Mouse (Mus musculus): ENCODE data around the gene Tnpo1. TPM values are rescaled to one million over a fixed set of nuclear protein-coding genes. Genes with fewer than 3 reads are reported as not detected.

The Tnpo1 gene
- polyA plus RNA-seq, 1 experiment from 2014 or later, result 20.3 TPM

DNA sequence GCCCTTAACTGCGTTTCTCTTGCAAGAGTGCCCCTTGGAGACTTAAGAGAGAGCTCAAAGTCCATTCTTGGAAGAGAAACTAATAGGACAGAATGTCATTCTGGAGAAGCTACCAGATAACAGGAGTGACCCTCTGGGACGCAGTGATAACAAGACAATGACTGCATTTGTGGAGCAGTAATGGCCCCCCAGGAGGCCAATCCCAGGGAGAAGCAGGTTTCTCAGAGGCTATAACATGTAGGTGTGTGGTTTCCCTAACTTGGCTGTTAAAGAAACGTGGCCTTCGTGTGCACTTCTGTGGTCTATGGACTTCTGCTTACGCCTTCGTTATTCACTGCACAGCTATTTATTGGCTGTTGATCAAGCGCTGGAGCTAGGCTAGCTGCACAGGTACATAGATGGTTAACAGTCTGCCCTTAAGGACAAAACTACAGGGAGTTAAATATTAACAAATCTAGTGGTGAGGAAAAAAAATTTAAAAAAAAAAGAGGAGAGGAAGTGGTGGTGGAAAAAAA, 15.7 kb upstream of the Tnpo1 start:
- ATAC-seq, result no peak
- 60% methylated on average over 7 of the region's 7 CpGs for WGBS
- Histone ChIP-seq H3K27me3 (replicated peaks; ENCODE audit: insufficient read depth, low read length) (no peaks in the 10 kb centered on the region), H3K27ac (ENCODE audit: low read length) (no peak overlapping the region), H3K4me2 (replicated peaks; ENCODE audit: low read depth, low read length) (no peak overlapping the region), H3K4me1 (ENCODE audit: insufficient read depth, low read depth, low read length) (no peaks in the 10 kb centered on the region), H3K9ac (replicated peaks; ENCODE audit: low read depth) (no peak overlapping the region), H3K9me3 (ENCODE audit: low read length) (no peaks in the 10 kb centered on the region), H3K36me3 (ENCODE audit: insufficient read depth, low read length) (no peaks in the 10 kb centered on the region), H3K4me3 (ENCODE audit: low read depth, low read length) (no peak overlapping the region)
- DNase-seq (ENCODE audit: low spot score), result peak; percentile 57
- no peak for TF ChIP-seq CTCF (IDR thresholded peaks at IDR 0.05)
- no peak for TF ChIP-seq EP300 (IDR thresholded peaks at IDR 0.05)

DNA sequence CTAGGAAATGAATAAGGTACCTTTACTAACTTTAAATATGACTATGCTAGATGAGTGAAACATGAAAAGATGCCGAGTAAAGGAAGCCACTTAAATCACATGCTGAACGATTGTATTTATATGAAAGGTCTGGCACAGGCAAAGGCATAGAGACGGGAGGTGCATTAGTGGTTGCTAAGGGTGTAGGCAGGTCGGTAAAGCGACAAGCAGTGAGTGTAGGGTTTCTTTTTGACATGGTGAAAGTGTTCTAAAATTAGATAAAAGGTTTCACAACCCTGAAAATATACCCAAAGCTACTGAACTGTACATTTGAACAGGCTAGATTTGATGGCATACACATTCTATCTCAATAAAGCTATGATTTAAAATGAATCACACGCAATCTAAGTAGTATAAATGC, 10.9 kb upstream of the Tnpo1 start:
- H3K4me1 ChIP-seq (ENCODE audit: insufficient read depth, low read depth, low read length), result no peaks in the 10 kb centered on the region
- H3K27ac ChIP-seq (ENCODE audit: low read length), result no peak overlapping the region
- H3K36me3 ChIP-seq (ENCODE audit: insufficient read depth, low read length), result no peaks in the 10 kb centered on the region
- DNase-seq (ENCODE audit: low spot score), result no peak
- no peaks in the 10 kb centered on the region for H3K27me3 ChIP-seq (replicated peaks; ENCODE audit: insufficient read depth, low read length)
- H3K4me3 ChIP-seq (ENCODE audit: low read depth, low read length), result no peak overlapping the region
- H3K9me3 ChIP-seq (ENCODE audit: low read length), result no peaks in the 10 kb centered on the region
- 56% methylated on average over 6 of the region's 6 CpGs for WGBS
- TF ChIP-seq CTCF (IDR thresholded peaks at IDR 0.05), result no peak
- TF ChIP-seq EP300 (IDR thresholded peaks at IDR 0.05), result no peak
- ATAC-seq, result no peak
- no peak overlapping the region for H3K4me2 ChIP-seq (replicated peaks; ENCODE audit: low read depth, low read length)
- no peak overlapping the region for H3K9ac ChIP-seq (replicated peaks; ENCODE audit: low read depth)

DNA sequence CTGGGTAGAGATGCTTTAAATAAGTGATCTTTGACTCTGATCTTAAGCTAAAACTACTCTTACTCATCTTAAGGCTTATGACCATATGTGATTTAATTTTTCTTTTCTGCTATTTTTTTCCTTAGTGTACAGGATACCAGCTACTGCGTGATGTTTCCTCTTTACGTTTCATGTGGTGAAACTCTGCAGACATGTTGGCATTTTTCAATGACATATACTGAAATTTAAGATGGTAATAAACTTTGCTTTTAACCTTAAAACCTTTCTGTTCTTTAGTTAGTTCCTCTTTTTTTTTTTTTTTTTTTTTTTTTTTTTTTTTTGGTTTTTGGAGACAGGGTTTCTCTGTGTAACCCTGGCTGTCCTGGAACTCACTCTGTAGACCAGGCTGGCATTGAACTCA, 2.7 kb upstream of the Tnpo1 start:
- H3K27ac ChIP-seq (ENCODE audit: low read length), result no peak overlapping the region
- no peaks in the 10 kb centered on the region for H3K36me3 ChIP-seq (ENCODE audit: insufficient read depth, low read length)
- WGBS, result 94% methylated on average over 2 of the region's 2 CpGs
- no peaks in the 10 kb centered on the region; the same call in 1 of the 2 replicates for H3K4me1 ChIP-seq (ENCODE audit: insufficient read depth, low read depth, low read length)
- TF ChIP-seq EP300 (IDR thresholded peaks at IDR 0.05) (no peak), CTCF (IDR thresholded peaks at IDR 0.05) (no peak)
- no peak overlapping the region for H3K4me3 ChIP-seq (ENCODE audit: low read depth, low read length)
- no peak overlapping the region for H3K9ac ChIP-seq (replicated peaks; ENCODE audit: low read depth)
- H3K4me2 ChIP-seq (replicated peaks; ENCODE audit: low read depth, low read length), result no peak overlapping the region
- no peaks in the 10 kb centered on the region for H3K9me3 ChIP-seq (ENCODE audit: low read length)
- no peak for ATAC-seq
- no peak for DNase-seq (ENCODE audit: low spot score)
- no peaks in the 10 kb centered on the region for H3K27me3 ChIP-seq (replicated peaks; ENCODE audit: insufficient read depth, low read length)

DNA sequence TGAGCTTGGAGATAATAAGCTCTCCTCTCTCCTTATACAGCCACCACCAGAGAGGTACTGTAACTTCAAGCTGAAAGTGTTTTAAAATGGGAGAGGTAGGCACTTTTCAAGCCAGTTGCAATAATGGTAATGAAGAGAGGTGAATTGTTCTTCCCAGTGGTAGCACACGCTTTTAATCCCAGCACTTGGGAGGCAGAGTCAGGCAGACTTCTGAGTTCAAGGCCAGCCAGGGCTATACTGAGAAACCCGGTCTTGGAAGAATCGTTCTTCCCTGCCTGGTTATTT, 716 bp upstream of the Tnpo1 start:
- TF ChIP-seq CTCF (IDR thresholded peaks at IDR 0.05) (no peak), EP300 (IDR thresholded peaks at IDR 0.05) (no peak)
- Histone ChIP-seq H3K9ac (replicated peaks; ENCODE audit: low read depth) (peak overlapping the region; percentile 100), H3K27ac (ENCODE audit: low read length) (peak overlapping the region; percentile 100), H3K4me3 (ENCODE audit: low read depth, low read length) (peak overlapping the region; percentile 100), H3K36me3 (ENCODE audit: insufficient read depth, low read length) (no peaks in the 10 kb centered on the region), H3K9me3 (ENCODE audit: low read length) (no peaks in the 10 kb centered on the region), H3K4me2 (replicated peaks; ENCODE audit: low read depth, low read length) (peak overlapping the region; percentile 69), H3K4me1 (ENCODE audit: insufficient read depth, low read depth, low read length) (no peaks in the 10 kb centered on the region; the same call in 1 of the 2 replicates), H3K27me3 (replicated peaks; ENCODE audit: insufficient read depth, low read length) (no peaks in the 10 kb centered on the region)
- 65% methylated on average over 3 of the region's 3 CpGs for WGBS
- ATAC-seq (no peak), DNase-seq (ENCODE audit: low spot score) (no peak)

DNA sequence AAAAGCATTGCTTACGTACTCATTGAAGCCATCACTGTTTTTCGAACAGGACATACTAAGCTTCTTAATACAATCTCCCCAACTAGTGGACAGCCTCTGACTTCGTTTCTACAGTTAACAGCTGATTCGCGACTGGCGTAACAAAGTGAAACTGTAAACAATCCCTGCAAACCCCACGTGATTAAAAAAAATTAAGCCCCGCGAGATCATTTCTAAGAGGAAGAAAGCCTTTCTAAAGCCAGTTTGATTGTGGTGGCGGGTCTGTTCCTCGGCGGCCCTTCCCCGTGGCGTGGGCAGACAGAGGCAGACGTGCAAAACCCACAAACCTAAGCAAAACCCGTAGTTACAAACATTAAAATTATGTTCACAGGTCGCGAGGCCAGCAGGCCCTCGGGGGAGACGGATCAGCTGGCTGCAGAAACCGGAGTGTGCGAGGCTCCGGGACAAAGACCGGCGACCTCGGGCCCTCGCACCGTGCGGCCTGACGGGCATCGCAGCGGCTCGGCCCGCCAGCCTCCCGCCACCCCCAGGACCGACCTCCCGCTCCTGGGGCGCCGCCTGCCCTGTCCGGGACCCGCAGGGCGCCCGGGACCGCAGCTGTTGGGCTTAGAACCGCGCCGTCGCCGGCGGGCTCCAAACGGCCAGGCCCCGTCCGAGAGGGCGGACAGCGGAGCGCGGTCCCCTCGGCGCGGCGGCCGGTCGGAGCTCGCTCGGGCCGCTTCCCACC, 535 bp downstream of the Tnpo1 start:
- TF ChIP-seq EP300 (IDR thresholded peaks at IDR 0.05), result peak; percentile 51; the same call in 1 of the 2 replicates
- TF ChIP-seq CTCF (IDR thresholded peaks at IDR 0.05), result peak; percentile 18
- Histone ChIP-seq H3K4me2 (replicated peaks; ENCODE audit: low read depth, low read length) (peak overlapping the region; percentile 69), H3K27ac (ENCODE audit: low read length) (peak overlapping the region; percentile 100), H3K36me3 (ENCODE audit: insufficient read depth, low read length) (no peaks in the 10 kb centered on the region), H3K4me1 (ENCODE audit: insufficient read depth, low read depth, low read length) (no peaks in the 10 kb centered on the region; the same call in 1 of the 2 replicates), H3K27me3 (replicated peaks; ENCODE audit: insufficient read depth, low read length) (no peaks in the 10 kb centered on the region), H3K9ac (replicated peaks; ENCODE audit: low read depth) (peak overlapping the region; percentile 100), H3K9me3 (ENCODE audit: low read length) (no peaks in the 10 kb centered on the region), H3K4me3 (ENCODE audit: low read depth, low read length) (peak overlapping the region; percentile 100)
- ATAC-seq (peak; percentile 54), DNase-seq (ENCODE audit: low spot score) (peak; percentile 95)
- under 1% methylated on average over 38 of the region's 66 CpGs for WGBS

DNA sequence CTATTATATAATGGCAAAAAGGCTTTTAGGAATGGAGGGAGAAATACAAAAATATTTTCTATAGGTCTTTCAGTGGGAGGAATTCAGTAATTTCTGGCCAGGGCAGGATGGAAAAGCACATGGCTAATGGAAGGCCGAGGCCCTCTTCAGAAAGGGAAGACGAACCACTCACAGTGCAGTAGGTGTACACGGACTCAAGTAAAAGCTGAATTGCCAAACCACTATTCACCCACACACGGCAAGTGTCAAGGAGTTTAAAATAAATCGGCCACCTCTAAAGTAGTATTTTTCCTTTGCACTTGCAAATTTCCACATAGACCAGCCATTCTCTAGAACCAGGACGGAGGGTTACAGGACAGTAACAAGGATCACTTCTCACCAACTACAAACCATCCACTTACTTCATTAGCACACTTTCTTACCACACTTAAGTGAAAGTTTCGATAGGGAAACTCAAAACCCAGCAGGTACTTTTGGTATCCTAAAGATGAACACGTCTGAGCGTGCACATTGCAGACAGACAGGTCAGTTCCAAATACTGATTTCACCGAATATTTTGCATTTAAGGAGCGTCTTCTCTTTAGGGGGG, 1.2 kb downstream of the Tnpo1 start:
- Histone ChIP-seq H3K9ac (replicated peaks; ENCODE audit: low read depth) (peak overlapping the region; percentile 100), H3K4me3 (ENCODE audit: low read depth, low read length) (peak overlapping the region; percentile 100), H3K4me2 (replicated peaks; ENCODE audit: low read depth, low read length) (peak overlapping the region; percentile 69), H3K4me1 (ENCODE audit: insufficient read depth, low read depth, low read length) (no peaks in the 10 kb centered on the region; the same call in 1 of the 2 replicates), H3K27me3 (replicated peaks; ENCODE audit: insufficient read depth, low read length) (no peaks in the 10 kb centered on the region), H3K36me3 (ENCODE audit: insufficient read depth, low read length) (no peaks in the 10 kb centered on the region), H3K9me3 (ENCODE audit: low read length) (no peaks in the 10 kb centered on the region), H3K27ac (ENCODE audit: low read length) (peak overlapping the region; percentile 100)
- 10% methylated on average over 11 of the region's 11 CpGs for WGBS
- ATAC-seq, result no peak
- no peak for TF ChIP-seq CTCF (IDR thresholded peaks at IDR 0.05)
- no peak for TF ChIP-seq EP300 (IDR thresholded peaks at IDR 0.05)
- peak; percentile 27 for DNase-seq (ENCODE audit: low spot score)

All from lung, postnatal 0 days (tissue).